Mouse (Mus musculus): ENCODE data around the gene Akap2. TPM values are rescaled to one million over a fixed set of nuclear protein-coding genes. Genes with fewer than 3 reads are reported as not detected.

The Akap2 gene
- polyA plus RNA-seq, 1 experiment from 2014 or later: 7.9 TPM

- Histone ChIP-seq H3K9ac (no peak overlapping the region), H3K27me3 (no peaks in the 10 kb centered on the region), H3K4me1 (peaks cover 33% of the 10 kb centered on the region), H3K9me3 (replicated peaks) (no peaks in the 10 kb centered on the region), H3K36me3 (ENCODE audit: poor library complexity, severe bottlenecking) (no peaks in the 10 kb centered on the region), H3K4me3 (no peak overlapping the region), H3K4me2 (no peak overlapping the region), H3K27ac (no peak overlapping the region)
- WGBS: 30% methylated on average over 8 of the region's 8 CpGs
- no peak for ATAC-seq
These were observed 129.6 kb downstream of the Akap2 start for GRCm38 (mm10) chr4:57846991-57847422.

GRCm38 (mm10) chr4:57847676-57848075 lies 130.2 kb downstream of the Akap2 start:
- no peaks in the 10 kb centered on the region for H3K27me3 ChIP-seq
- ATAC-seq: no peak
- no peak overlapping the region for H3K4me2 ChIP-seq
- no peak overlapping the region for H3K27ac ChIP-seq
- no peak overlapping the region for H3K4me3 ChIP-seq
- peaks cover 33% of the 10 kb centered on the region for H3K4me1 ChIP-seq
- no peaks in the 10 kb centered on the region for H3K36me3 ChIP-seq (ENCODE audit: poor library complexity, severe bottlenecking)
- H3K9me3 ChIP-seq (replicated peaks): no peaks in the 10 kb centered on the region
- WGBS: 94% methylated on average over 3 of the region's 3 CpGs
- no peak overlapping the region for H3K9ac ChIP-seq

DNA sequence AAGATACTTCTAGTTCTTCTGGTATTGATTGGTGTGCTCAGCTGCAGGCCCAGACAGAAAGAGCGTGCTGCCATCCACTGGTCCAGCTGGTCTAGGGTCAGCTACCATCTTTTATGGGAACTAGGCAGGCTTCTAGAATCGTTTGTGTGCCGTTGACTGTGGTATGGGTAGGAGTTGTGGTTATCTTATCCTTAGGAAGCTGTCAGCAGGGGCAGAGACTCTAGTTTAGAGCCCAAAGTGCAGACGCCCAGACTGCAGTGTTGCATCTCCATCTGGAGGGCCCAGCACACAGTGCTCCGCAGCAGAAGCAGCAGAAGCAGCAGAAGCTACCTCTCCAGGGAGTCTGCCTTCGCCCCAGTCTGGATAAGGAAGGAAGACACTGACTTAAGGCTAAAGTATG lies 132.0 kb downstream of the Akap2 start:
- H3K9me3 ChIP-seq (replicated peaks): no peaks in the 10 kb centered on the region
- ATAC-seq: no peak
- H3K4me3 ChIP-seq: no peak overlapping the region
- H3K4me1 ChIP-seq: peaks cover 32% of the 10 kb centered on the region
- no peak overlapping the region for H3K27ac ChIP-seq
- 91% methylated on average over 6 of the region's 6 CpGs for WGBS
- H3K9ac ChIP-seq: no peak overlapping the region
- H3K4me2 ChIP-seq: no peak overlapping the region
- H3K36me3 ChIP-seq (ENCODE audit: poor library complexity, severe bottlenecking): no peaks in the 10 kb centered on the region
- no peaks in the 10 kb centered on the region for H3K27me3 ChIP-seq

GRCm38 (mm10) chr4:57851731-57852130 lies 134.3 kb downstream of the Akap2 start:
- Histone ChIP-seq H3K4me2 (no peak overlapping the region), H3K9ac (no peak overlapping the region), H3K9me3 (replicated peaks) (no peaks in the 10 kb centered on the region), H3K4me1 (0 out of 2 replicates have a peak, but pooled peaks cover 14% of the 10 kb centered on the region), H3K4me3 (no peak overlapping the region), H3K27me3 (no peaks in the 10 kb centered on the region), H3K27ac (no peak overlapping the region), H3K36me3 (ENCODE audit: poor library complexity, severe bottlenecking) (peaks cover 21% of the 10 kb centered on the region)
- WGBS: 79% methylated on average over 1 of the region's 1 CpGs
- ATAC-seq: no peak

DNA sequence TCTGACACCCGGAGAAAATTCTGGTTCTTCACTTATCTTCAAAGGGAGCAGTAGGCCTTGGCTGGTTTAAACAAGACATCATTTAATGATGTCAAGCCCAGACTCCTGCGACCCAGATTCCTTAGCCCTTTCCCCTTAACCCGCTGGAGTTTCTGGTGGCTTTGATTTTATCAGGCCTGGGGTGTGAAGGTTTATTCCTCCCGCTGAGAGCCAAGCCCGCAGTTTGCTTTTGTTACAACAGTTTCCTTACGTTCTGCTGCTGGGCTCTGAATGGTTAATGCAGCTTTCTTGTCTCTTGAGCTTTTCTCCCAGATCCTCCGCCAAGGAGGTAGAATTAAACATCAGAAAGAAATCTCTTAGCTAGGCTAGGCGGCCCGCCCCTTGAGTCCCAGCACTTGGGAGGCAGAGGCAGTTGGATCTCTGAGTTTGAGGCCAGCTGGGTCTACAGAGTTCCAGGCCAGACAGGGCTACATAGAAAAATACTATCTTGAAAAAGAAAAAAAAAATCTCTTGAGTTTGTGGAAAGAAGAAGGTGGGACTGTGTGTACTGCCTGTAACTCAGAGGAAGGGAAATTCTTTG lies 135.1 kb downstream of the Akap2 start:
- Histone ChIP-seq H3K9ac (no peak overlapping the region), H3K4me3 (no peak overlapping the region), H3K9me3 (replicated peaks) (no peaks in the 10 kb centered on the region), H3K27me3 (no peaks in the 10 kb centered on the region), H3K27ac (no peak overlapping the region), H3K36me3 (ENCODE audit: poor library complexity, severe bottlenecking) (peaks cover 24% of the 10 kb centered on the region), H3K4me2 (no peak overlapping the region), H3K4me1 (0 out of 2 replicates have a peak, but pooled peaks cover 7% of the 10 kb centered on the region)
- ATAC-seq: no peak
- WGBS: 36% methylated on average over 9 of the region's 9 CpGs

- Histone ChIP-seq H3K9me3 (replicated peaks) (no peaks in the 10 kb centered on the region), H3K27ac (no peak overlapping the region), H3K4me2 (no peak overlapping the region), H3K36me3 (ENCODE audit: poor library complexity, severe bottlenecking) (peaks cover 24% of the 10 kb centered on the region), H3K27me3 (no peaks in the 10 kb centered on the region), H3K4me1 (0 out of 2 replicates have a peak, but pooled peaks cover 7% of the 10 kb centered on the region), H3K4me3 (no peak overlapping the region), H3K9ac (no peak overlapping the region)
- ATAC-seq: no peak
- WGBS: 86% methylated on average over 6 of the region's 6 CpGs
These were observed 136.7 kb downstream of the Akap2 start for GRCm38 (mm10) chr4:57854181-57854580.

GRCm38 (mm10) chr4:57855281-57855941 lies 138.0 kb downstream of the Akap2 start:
- H3K9ac ChIP-seq: no peak overlapping the region
- H3K9me3 ChIP-seq (replicated peaks): no peaks in the 10 kb centered on the region
- H3K4me1 ChIP-seq: 0 out of 2 replicates have a peak, but pooled peaks cover 7% of the 10 kb centered on the region
- no peak for ATAC-seq
- no peak overlapping the region for H3K27ac ChIP-seq
- no peak overlapping the region for H3K4me3 ChIP-seq
- H3K4me2 ChIP-seq: no peak overlapping the region
- H3K36me3 ChIP-seq (ENCODE audit: poor library complexity, severe bottlenecking): peaks cover 24% of the 10 kb centered on the region
- no peaks in the 10 kb centered on the region for H3K27me3 ChIP-seq
- 87% methylated on average over 18 of the region's 18 CpGs for WGBS

- no peak overlapping the region for H3K27ac ChIP-seq
- no peak overlapping the region for H3K9ac ChIP-seq
- H3K36me3 ChIP-seq (ENCODE audit: poor library complexity, severe bottlenecking): peaks cover 24% of the 10 kb centered on the region
- H3K27me3 ChIP-seq: no peaks in the 10 kb centered on the region
- H3K4me2 ChIP-seq: no peak overlapping the region
- H3K4me1 ChIP-seq: 0 out of 2 replicates have a peak, but pooled peaks cover 2% of the 10 kb centered on the region
- no peak for ATAC-seq
- WGBS: 97% methylated on average over 10 of the region's 10 CpGs
- no peaks in the 10 kb centered on the region for H3K9me3 ChIP-seq (replicated peaks)
- H3K4me3 ChIP-seq: no peak overlapping the region
These were observed 139.2 kb downstream of the Akap2 start for GRCm38 (mm10) chr4:57856673-57857072.

DNA sequence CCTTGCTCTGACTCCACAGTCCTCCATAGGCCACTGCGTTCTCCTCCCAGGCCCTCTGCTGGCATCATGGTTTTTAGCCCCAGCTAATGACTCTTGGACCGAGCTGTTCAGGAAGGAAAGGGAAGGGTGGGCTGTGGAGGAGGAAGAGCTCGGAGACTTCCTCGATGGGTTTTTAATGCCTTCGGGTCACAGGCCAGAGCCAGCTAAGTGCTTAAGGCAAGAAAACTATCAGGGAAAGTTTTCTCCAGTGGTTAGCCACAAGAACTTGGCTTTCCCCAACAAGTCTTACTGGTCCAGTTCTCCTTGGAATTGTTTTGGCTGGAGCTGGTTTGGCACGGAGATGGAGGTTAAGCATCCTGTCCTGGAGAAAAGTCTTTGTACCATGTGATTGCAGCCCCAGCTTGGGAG lies 142.8 kb downstream of the Akap2 start:
- Histone ChIP-seq H3K27me3 (no peaks in the 10 kb centered on the region), H3K9ac (no peak overlapping the region), H3K4me1 (no peaks in the 10 kb centered on the region), H3K36me3 (ENCODE audit: poor library complexity, severe bottlenecking) (peaks cover 18% of the 10 kb centered on the region), H3K4me2 (no peak overlapping the region), H3K9me3 (replicated peaks) (no peaks in the 10 kb centered on the region), H3K27ac (no peak overlapping the region), H3K4me3 (no peak overlapping the region)
- WGBS: 92% methylated on average over 6 of the region's 6 CpGs
- ATAC-seq: no peak

DNA sequence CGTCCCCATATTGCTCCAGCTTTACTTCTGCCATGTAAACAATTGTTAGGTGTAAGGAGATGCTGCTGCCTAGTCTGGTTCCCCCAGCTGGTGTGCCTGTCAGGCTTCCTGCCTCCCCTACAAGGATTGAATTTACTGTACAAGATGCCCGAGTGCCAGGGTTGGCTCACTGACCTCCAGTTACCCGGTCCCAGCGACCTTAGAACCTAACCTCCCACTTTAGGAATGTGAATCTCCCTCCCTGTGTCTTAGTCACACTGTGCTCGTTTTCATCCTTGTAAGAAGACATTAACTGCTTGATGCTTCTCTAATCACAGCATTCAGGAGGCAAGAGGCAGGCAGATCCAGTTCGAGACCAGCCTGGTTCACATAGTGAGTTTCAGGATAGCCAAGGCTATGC lies 143.7 kb downstream of the Akap2 start:
- ATAC-seq: no peak
- 86% methylated on average over 6 of the region's 6 CpGs for WGBS
- Histone ChIP-seq H3K9ac (no peak overlapping the region), H3K36me3 (ENCODE audit: poor library complexity, severe bottlenecking) (peaks cover 9% of the 10 kb centered on the region), H3K4me1 (no peaks in the 10 kb centered on the region), H3K9me3 (replicated peaks) (no peaks in the 10 kb centered on the region), H3K4me2 (no peak overlapping the region), H3K27me3 (no peaks in the 10 kb centered on the region), H3K27ac (no peak overlapping the region), H3K4me3 (no peak overlapping the region)

- Histone ChIP-seq H3K4me3 (no peak overlapping the region), H3K27me3 (no peaks in the 10 kb centered on the region), H3K9me3 (replicated peaks) (no peaks in the 10 kb centered on the region), H3K4me2 (no peak overlapping the region), H3K4me1 (0 out of 2 replicates have a peak, but pooled peaks cover under 1% of the 10 kb centered on the region), H3K9ac (no peak overlapping the region), H3K36me3 (ENCODE audit: poor library complexity, severe bottlenecking) (peaks cover 2% of the 10 kb centered on the region), H3K27ac (no peak overlapping the region)
- no peak for ATAC-seq
- 93% methylated on average over 8 of the region's 8 CpGs for WGBS
These were observed 144.4 kb downstream of the Akap2 start for GRCm38 (mm10) chr4:57861856-57862255.

- Histone ChIP-seq H3K9ac (no peak overlapping the region), H3K27me3 (no peaks in the 10 kb centered on the region), H3K4me1 (0 out of 2 replicates have a peak, but pooled peaks cover 5% of the 10 kb centered on the region), H3K4me2 (no peak overlapping the region), H3K4me3 (no peak overlapping the region), H3K36me3 (ENCODE audit: poor library complexity, severe bottlenecking) (no peaks in the 10 kb centered on the region; the same call in 1 of the 2 replicates), H3K9me3 (replicated peaks) (no peaks in the 10 kb centered on the region), H3K27ac (no peak overlapping the region)
- ATAC-seq: no peak
- 85% methylated on average over 9 of the region's 9 CpGs for WGBS
These were observed 145.0 kb downstream of the Akap2 start for GRCm38 (mm10) chr4:57862269-57862986.
